Mouse (Mus musculus): ENCODE data around the gene Tnfrsf13b.
"Not testable (repeated sequence)": the region's sequence is repeated elsewhere in the genome, so short reads cannot be mapped to it uniquely, and the experiment has no call there.

The Tnfrsf13b gene

DNA sequence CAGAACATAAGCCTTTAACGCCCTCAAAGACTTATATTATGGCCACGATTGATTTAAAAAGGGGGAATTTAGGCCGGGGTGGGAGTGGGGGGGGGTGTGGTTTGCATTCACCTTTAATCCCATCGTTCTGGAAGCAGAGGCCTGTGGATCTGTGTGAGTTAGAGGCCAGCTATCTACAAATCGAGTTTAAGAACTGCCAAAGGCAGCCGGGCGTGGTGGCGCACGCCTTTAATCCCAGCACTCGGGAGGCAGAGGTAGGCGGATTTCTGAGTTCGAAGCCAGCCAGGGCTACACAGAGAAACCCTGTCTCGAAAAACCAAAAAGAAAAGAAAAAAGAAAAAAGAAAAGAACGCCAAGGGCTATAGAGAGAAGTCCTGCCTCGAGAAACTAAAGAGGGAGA lies 46.9 kb downstream of the Tnfrsf13b start:
- not testable (repeated sequence) for DNase-seq (ENCODE audit: low spot score)

DNA sequence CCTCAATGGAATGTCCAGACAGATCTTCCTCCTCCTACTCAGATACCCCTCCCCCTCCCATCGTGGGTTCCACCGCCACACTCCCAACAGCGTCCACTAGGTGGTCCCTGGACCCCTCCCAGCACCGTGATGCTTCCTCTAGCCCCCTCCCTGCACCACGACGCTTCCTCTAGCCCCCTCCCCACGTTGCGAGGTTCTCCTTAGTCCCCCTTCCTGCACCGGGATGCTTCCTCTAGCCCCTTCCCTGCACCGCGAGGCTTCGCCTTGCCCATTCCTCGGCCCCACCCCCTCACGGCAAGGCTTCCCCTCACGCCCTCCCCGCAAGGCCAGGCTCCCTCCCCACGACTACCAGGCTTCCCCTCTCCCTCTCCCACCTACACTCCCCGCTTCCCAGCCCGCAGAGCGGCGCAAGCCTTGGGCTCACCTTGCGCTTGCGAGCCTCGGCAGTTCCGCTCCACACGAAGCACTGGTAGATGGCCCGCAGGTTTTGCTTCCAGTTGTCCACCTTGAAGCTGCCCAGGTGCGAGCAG lies 47.8 kb downstream of the Tnfrsf13b start:
- DNase-seq (ENCODE audit: low spot score) = peak; percentile 57

DNA sequence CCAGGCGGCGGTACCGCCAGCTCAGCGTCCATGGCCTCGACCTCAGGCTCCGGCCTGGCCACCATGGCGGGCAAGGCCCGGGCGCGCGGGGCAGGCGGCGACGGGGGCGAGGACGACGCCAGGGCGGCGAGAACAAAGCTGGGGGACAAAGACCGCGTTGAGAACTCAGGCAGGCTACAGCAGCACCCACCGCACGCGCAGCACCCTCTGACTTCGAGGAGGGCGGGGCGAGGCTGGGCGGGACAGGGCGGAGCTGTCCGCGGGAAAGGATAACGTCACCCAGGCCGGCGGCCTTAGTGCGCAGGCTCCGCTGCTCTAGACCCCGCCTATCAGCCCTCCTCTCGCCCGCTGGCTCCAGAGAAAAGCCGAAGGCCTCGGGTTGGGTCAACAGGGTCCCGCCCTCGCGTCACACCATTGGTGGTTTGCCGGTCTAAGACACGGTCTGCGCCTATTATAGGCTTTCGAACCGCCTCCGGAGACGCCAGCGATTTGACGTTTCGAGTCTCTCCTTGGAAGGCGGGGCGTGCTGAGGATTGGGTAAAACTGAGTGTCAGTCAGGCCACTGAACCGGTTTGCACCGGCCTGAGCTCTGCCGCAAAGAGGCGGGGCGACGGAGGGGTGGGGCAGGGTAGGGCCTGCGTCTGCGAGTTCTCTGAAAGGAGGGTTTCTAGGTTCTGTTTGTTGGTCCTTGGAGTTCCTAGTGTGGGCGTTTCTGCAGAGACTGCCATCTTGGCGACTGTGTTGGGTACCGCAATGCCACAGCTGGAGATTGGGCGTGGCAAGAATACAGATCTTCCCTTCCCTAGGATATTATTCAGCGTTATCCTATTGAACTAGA lies 48.5 kb downstream of the Tnfrsf13b start, which contains the start of gene Usp22:
TSS of gene Usp22 (minus strand) at position 235 of the 838 bp plus-strand sequence.
- DNase-seq (ENCODE audit: low spot score) = peak; percentile 100

DNA sequence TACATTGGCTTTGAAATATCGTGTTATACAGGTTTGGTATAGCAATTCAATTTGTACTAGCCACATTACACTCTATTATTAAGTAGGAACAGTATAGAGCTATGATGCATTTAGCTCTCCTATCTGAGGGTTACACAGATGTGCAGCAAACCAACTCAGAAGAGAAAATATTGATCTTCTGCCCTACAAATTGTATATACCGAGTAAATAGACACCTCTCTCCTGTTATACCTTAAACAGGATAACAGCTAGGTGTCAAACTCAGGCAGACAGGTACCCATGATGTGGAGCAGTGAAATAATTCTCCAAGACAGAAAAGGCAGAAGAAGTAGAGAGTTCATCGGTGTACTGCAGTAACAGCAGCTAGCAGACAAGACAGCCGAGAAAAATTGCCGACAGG lies 49.2 kb downstream of the Tnfrsf13b start:
- DNase-seq (ENCODE audit: low spot score) = no peak

DNA sequence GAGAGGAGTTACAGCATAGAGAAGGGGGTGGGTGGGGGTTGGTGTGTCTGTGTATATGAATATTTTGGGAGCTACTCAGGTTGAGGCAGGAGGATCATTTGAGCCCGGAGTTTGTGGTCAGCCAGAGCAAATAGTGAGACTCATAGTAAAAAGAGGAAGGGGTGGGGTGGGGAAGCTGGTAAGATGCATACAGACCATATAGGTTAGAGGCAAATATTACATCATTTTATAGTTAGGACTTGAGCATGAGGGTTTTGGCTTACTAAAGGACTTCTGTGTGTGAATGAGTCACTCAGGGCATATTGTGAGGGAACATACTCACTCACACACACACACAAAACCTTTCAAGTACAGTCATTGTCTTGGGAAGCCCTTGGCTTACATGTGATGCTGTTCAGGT lies 49.8 kb downstream of the Tnfrsf13b start:
- DNase-seq (ENCODE audit: low spot score) = no peak

DNA sequence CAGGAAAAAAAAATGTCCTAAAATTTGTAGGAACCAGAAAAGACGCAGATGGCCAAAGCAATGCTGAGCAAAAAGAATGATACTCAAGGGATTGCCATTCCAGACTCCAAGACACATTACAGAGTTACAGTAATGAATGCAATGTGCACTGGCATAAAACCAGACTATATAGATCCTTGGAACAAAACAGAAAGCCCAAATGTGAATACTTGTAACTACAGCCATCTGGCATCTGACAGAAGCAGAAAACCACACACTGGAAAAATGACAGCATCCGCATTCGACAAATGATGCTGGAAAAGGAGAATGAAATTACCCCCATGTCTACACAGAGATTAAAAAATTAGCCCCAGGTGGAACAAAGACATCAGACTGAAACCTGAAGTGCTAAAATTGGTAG lies 53.8 kb downstream of the Tnfrsf13b start:
- no peak for DNase-seq (ENCODE audit: low spot score)

DNA sequence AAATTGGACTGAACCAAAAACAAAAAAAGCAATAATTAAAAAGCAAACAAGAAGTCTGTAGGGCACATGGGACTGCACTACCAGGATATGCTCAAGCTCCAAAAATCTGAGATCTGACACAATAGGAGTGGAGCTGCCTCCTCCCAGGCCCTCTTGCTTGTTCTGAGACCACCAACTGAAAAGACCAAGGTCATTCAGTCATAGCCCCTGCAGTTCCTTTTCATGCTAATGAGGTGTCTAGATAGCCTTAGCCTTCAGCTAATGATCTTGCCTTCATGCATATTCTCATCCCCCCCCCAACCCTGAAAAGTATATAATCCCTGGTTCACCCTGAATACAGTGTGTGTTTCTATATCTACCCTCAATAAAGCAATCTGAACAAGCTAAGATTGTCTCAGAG lies 55.1 kb downstream of the Tnfrsf13b start:
- DNase-seq (ENCODE audit: low spot score) = no peak

DNA sequence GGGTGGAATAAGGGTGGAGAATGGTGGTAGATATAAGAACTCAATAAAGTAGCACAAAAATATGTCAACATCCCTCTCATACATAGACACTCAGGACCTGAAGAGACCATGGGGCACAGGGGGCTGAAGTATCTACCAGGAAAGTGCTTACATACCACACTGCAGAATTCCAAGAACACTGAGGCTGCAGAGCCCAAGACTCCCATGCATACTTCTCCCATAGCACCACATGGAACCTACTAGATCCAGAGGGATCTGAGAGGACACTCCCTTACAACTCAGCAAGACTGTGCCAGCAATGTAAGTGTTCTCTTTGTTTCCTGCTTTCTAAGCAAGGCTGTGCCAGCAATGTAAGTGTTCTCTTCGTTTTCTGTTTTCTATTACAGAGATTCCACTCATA lies 57.3 kb downstream of the Tnfrsf13b start:
- DNase-seq (ENCODE audit: low spot score) = no peak

DNA sequence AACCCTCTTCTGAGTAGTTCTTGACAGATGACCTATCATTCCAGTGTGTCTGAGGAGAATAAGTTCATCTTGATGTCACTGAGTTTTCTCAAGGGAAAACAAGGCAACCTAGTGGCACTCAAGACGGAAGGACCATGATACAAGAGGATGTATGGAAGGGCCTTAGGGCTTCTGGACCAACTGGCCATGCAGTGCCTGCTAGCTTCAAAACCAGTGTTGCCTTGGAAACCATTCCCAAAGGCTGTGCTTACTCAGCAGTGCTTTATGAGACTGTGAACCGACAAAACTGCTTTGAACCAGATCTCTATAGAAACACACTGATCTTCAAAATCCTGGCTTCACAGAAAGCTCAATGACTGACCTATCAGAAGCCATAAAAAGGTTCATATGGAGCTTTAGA lies 64.2 kb downstream of the Tnfrsf13b start:
- DNase-seq (ENCODE audit: low spot score) = no peak

DNA sequence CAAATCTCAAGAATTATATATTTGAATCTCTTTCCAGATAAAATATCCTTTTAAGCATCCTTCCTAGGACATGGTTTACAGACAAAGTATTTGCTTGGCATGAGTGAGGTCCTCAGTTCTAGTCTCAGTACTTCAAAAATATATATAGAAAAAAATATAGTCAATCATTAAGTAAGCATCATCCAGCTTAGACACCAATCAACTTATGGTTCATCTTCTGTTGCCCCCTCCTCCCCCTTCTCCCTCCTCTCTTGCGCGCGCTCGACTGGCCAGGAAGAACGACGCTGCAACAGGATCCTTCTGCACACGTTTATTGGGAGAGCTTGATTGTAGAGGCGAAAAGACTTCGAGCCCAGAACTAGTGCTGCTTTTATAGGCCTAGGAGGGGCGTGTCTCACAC lies 65.6 kb downstream of the Tnfrsf13b start:
- DNase-seq (ENCODE audit: low spot score) = not testable (repeated sequence)

DNA sequence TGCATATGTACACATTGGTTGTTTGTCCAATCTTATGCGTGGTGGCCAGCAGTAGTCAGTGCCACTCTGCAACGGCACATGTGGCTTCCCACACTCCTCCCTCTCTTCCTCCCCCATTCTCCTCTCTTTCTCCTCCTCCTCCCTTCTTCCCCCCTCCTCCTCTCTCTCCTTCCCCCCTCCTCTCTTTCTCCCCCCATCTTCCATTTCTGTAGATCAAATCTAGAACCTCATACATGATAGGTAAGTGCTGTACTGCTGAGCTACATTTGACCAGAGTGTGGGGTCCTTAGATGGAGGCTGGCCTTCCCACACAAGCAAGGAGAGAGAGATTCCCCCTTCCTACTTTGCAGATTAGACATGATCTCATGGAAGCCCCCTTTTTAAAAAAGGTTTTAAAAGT lies 66.2 kb downstream of the Tnfrsf13b start:
- DNase-seq (ENCODE audit: low spot score) = no peak

DNA sequence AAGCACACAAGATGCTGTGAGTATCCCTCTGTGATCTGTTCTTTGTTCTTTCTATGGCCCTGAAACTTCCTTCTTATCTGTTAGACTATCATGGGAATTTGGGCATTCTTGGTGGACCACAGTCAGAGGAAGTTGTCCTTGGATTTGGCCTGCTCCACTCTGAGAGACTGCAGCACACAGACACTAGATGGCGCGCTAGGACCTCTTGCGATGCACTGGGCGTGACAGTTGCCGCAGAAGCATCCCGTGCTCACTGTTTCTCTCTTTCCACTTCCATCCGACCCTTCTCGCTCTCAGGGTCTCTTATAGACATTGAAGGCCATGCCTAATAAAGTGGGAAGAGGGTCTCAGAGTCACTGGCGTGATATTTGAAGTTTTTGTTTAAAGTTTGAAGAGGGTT lies 66.8 kb downstream of the Tnfrsf13b start:
- DNase-seq (ENCODE audit: low spot score) = peak; percentile 48

DNA sequence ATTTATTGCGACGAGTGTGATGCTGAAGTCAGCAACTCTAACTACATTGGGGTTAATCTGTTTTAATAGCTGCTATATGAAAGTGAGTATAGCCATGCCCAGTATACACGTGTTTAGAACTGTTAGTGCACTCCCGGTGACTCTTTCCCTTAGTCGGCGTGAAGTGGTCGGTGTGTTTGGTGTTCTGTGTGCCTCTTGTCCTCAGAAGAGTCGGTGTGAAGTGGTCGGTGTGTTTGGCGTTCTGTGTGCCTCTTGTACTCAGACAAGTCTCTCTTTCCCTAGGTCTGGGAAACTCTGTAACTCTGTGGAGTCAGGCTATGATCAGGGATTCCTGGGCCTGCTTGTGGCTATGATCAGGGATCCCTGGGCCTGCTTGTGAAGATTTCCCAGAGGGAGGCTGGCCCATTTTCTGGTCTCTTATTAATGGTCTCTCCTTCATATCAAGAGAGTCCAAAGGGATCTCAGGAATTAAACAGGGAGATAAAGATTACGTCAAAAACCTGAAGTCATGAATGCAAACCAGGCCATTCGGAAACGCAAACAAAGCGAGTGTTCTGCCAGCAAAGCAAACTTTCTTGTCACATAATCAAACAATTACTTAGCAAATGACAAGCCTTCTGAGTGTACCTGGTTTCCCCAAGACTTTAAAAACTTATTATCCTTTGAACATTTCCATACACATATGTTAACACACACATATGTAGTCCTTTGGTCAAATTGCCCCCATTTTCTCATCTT lies 70.2 kb downstream of the Tnfrsf13b start:
- DNase-seq (ENCODE audit: low spot score) = no peak

DNA sequence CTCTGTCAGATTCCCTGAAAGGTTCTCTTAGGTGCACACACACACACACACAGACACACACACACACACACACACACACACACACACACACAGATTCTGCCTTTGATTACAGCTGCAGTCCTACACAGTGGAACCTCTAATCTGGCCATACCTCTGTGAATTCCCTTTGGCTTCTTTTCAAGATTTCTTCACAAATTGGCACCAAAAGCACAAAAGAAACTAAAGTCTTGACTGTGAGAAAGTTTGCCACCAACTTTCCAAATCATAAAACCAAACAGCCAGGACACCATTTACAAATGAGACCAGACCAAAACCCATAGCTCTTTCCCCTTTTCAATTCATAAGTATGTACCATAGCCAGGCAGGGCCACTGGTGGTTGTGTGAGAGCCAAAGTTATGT lies 71.4 kb downstream of the Tnfrsf13b start:
- no peak for DNase-seq (ENCODE audit: low spot score)

All from ovary, adult 18-20 months (tissue).